Mouse (Mus musculus) ES-E14 (cell line): Measurements from ENCODE around the gene Ap4e1. TPM values are rescaled to one million over a fixed set of nuclear protein-coding genes. Genes with fewer than 3 reads are reported as not detected.
"Not testable (repeated sequence)": the region's sequence is repeated elsewhere in the genome, so short reads cannot be mapped to it uniquely, and the experiment has no call there.

Experiments used
- DNase-seq: peaks from one replicate; pipeline ENCODE4 v3.0.0-alpha.2; 2013; ENCODE audit warnings: low read depth, low spot score
- H3K27ac ChIP-seq: 2 replicates; pipeline ENCODE4 v1.5.1; 2012; ENCODE audit warnings: low read depth, mild to moderate bottlenecking, low read length, moderate library complexity, mixed read lengths; ENCODE audit not compliant: poor library complexity, insufficient read depth, severe bottlenecking
- H3K36me3 ChIP-seq: 2 replicates; pipeline ENCODE4 v1.6.1; 2012; ENCODE audit warnings: mild to moderate bottlenecking, low read length, moderate library complexity, mixed read lengths; ENCODE audit not compliant: control insufficient read depth, poor library complexity, insufficient read depth, severe bottlenecking
- H3K4me1 ChIP-seq, 2 experiments: fragments of 150-350 bp in 1 of 2; sonication (generic) in 1 of 2; 2 replicates each; pipeline ENCODE4 v1.6.1; 2012; ENCODE audit warnings: low read length in 2 of 2, mild to moderate bottlenecking in 1 of 2, mixed read lengths in 1 of 2; ENCODE audit not compliant: control insufficient read depth in 2 of 2, insufficient read depth in 2 of 2, poor library complexity in 1 of 2
- H3K4me3 ChIP-seq, 2 experiments: fragments of 150-350 bp in 1 of 2; sonication (generic) in 1 of 2; 2 replicates each; pipeline ENCODE4 v1.5.1; 2012; ENCODE audit warnings: low read length in 2 of 2, low read depth in 1 of 2, mild to moderate bottlenecking in 1 of 2, mixed read lengths in 1 of 2; ENCODE audit not compliant: insufficient read depth in 1 of 2, poor library complexity in 1 of 2, severe bottlenecking in 1 of 2
- H3K9ac ChIP-seq: 2 replicates; pipeline ENCODE4 v1.6.1; 2012; ENCODE audit warnings: low read depth, mild to moderate bottlenecking, low read length, mixed read lengths; ENCODE audit not compliant: poor library complexity, insufficient read depth, severe bottlenecking
- H3K9me3 ChIP-seq: fragments of 150-350 bp; sonication (generic); 2 replicates; pipeline ENCODE4 v1.6.1; 2012; ENCODE audit warnings: low read depth, mild to moderate bottlenecking, low read length; ENCODE audit not compliant: control insufficient read depth, insufficient read depth
- CHD2 ChIP-seq: IDR thresholded peaks from 2 replicates; pipeline ENCODE4 v1.6.1; 2014; ENCODE audit warnings: mild to moderate bottlenecking, low read depth, low read length, inconsistent platforms
- HCFC1 ChIP-seq: IDR thresholded peaks from 2 replicates; pipeline ENCODE4 v1.6.1; 2012; ENCODE audit warnings: low read length, inconsistent platforms, borderline replicate concordance; ENCODE audit not compliant: insufficient read depth
- MAFK ChIP-seq: IDR thresholded peaks from 2 replicates; pipeline ENCODE4 v1.6.1; 2014; ENCODE audit warnings: mild to moderate bottlenecking, low read depth, low read length, inconsistent platforms; ENCODE audit not compliant: insufficient read depth
- ZC3H11A ChIP-seq: IDR thresholded peaks from 2 replicates; pipeline ENCODE4 v1.6.1; 2012; ENCODE audit warnings: low read depth, mild to moderate bottlenecking, inconsistent platforms, low read length, borderline replicate concordance
- ZNF384 ChIP-seq: IDR thresholded peaks from 2 replicates; pipeline ENCODE4 v1.6.1; 2012; ENCODE audit warnings: low read depth, low read length, inconsistent platforms
- in situ Hi-C, 2 experiments: fragments of 600-800 bp; cut with MboI; formaldehyde crosslinking; loops; one replicate each; pipeline ENCODE4 v1.15.1; 2025; ENCODE audit warnings: low sequenced_read_pairs in 2 of 2, inconsistent platforms in 1 of 2; ENCODE audit not compliant: unreplicated experiment in 2 of 2
- total RNA-seq: library from RNA; depleted of rRNA; stranded (reverse); fragments of 300-350 nt; gene quantifications from 2 replicates; pipeline ENCODE4 v1.2.3, GENCODE M21; 2012

Ap4e1 gene
- total RNA-seq, 1 experiment = 14.4 TPM

GRCm38 (mm10) chr2:127079881-127080590 lies 71.5 kb downstream of the Ap4e1 start:
- in situ Hi-C loops = no loop called here
- no peak overlapping the region for H3K27ac ChIP-seq
- DNase-seq = no peak
- H3K4me1 ChIP-seq = peaks cover 0 to 3% of the 10 kb centered on the region in 2 experiments; a peak in 1 of 4 replicates
- H3K36me3 ChIP-seq = no peaks in the 10 kb centered on the region; the same call in 1 of the 2 replicates
- no peak overlapping the region for H3K9ac ChIP-seq
- H3K4me3 ChIP-seq = no peak overlapping the region
- TF ChIP-seq ZNF384 (no peak), HCFC1 (no peak), ZC3H11A (no peak), CHD2 (no peak), MAFK (no peak)
- no peaks in the 10 kb centered on the region for H3K9me3 ChIP-seq

DNA sequence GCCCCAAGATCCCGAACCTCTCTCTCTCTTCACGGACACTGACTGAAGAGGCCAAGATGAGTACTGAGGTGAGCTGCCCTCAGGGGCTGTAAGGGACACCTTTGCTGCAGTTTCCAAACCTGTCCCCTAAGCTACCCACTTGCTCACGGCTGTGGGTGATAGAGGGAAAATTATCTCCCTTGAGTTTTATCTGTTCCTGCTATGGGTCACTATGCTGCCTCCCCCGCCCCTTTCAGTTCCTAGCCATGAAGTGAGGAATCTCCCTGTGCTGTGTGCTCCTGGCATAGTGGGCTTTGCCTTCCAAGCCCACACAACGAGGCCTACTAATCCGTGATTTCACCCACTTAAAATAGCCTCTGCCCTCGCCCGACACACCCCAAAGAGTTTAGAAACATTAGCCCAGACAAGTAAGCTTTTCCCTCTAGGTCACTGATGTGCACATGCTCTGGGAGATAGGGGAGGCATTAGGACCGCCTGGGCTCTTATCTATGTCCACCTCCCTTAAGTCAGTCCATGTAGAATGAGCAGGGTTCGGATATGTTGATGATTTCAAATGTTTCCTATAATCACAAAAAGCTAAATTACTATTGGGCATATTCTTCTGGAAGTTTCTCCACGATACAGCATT lies 72.2 kb downstream of the Ap4e1 start:
- in situ Hi-C loops = no loop called here
- Histone ChIP-seq H3K4me1 (peaks cover 0 to 3% of the 10 kb centered on the region in 2 experiments; a peak in 1 of 4 replicates), H3K9ac (no peak overlapping the region), H3K9me3 (no peaks in the 10 kb centered on the region), H3K4me3 (no peak overlapping the region), H3K36me3 (no peaks in the 10 kb centered on the region; the same call in 1 of the 2 replicates), H3K27ac (0 out of 2 replicates have a peak overlapping the region, but pooled peaks have one; percentile 12)
- no peak for DNase-seq
- TF ChIP-seq HCFC1 = no peak
- no peak for TF ChIP-seq CHD2
- no peak for TF ChIP-seq MAFK
- TF ChIP-seq ZC3H11A = no peak
- no peak for TF ChIP-seq ZNF384

DNA sequence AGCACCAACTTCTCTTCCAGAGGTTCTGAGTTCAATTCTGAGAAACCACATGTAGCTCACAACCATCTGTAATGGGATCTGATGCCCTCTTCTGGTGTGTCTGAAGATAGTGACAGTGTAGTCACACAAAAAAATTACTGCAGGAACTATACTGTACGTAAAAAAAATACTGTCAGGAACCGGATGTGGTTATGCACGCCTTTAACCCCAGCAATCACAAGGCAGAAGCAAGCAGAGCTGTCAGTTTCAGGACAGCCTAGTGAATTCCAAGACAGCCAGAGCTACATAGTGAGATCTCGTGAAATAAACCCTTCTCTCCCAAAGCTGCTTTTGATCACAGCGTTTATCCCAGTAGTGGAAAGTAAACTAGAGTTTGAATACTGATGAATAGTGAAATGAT lies 77.7 kb downstream of the Ap4e1 start:
- TF ChIP-seq MAFK (no peak), HCFC1 (no peak), ZC3H11A (no peak), ZNF384 (no peak), CHD2 (no peak)
- H3K9ac ChIP-seq = no peak overlapping the region
- H3K4me1 ChIP-seq = no peaks in the 10 kb centered on the region
- H3K27ac ChIP-seq = no peak overlapping the region
- no peak for DNase-seq
- in situ Hi-C loops = no loop called here
- H3K36me3 ChIP-seq = peaks cover 4% of the 10 kb centered on the region; the same call in 1 of the 2 replicates
- H3K9me3 ChIP-seq = no peaks in the 10 kb centered on the region
- no peak overlapping the region for H3K4me3 ChIP-seq

DNA sequence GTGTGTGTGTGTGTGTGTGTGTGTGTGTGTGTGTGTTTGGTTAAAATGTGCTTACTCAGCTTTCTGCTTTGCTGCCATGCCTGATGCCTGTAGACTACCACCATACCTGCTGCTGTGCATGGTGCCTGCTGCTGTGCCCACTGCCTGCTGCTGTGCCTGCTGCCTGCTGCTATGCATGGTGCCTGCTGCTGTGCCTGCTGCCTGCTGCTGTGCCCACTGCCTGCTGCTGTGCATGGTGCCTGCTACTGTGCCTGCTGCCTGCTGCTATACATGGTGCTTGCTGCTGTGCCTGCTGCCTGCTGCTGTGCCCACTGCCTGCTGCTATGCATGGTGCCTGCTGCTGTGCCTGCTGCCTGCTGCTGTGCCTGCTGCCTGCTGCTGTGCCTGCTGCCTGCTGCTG lies 81.6 kb downstream of the Ap4e1 start:
- H3K36me3 ChIP-seq, DNase-seq, in situ Hi-C loops, H3K4me1 ChIP-seq, H3K4me3 ChIP-seq, H3K27ac ChIP-seq, H3K9ac ChIP-seq, H3K9me3 ChIP-seq: not testable (repeated sequence)
- 0 out of 2 replicates have a peak, but pooled peaks have one; percentile 28 for TF ChIP-seq MAFK
